Mouse (Mus musculus): Measurements from ENCODE around the gene Mdga1. TPM values are rescaled to one million over a fixed set of nuclear protein-coding genes. Genes with fewer than 3 reads are reported as not detected.

The Mdga1 gene
- total RNA-seq, 2 experiments from 2014 or later: 15.0 to 18.3 TPM

Other genes starting within 250 kb of the Mdga1 start
- 100 to 1,000 TPM; 134 to 142 TPM for gene Zfand3, start 34.6 kb upstream of the Mdga1 start, total RNA-seq (2021)